ENCODE assay signal across 18 mouse cellular contexts in genomic region chr7:116137149-116137548, GRCm38 (mm10).
"Had no signal": no experiment of that assay in that cellular context is flagged by ENCODE, and none has a peak within 500 bp of the region (broad histone marks: within the 10 kb centered on the region; RNA-seq: fewer than 3 reads in every experiment).

No protein-coding gene starts in this region.

- H3K9ac ChIP-seq: liver, embryonic 14.5 days; lung, embryonic 14.5 days; midbrain, embryonic 13.5 days; midbrain, embryonic 15.5 days; neural tube, embryonic 13.5 days; neural tube, embryonic 15.5 days had no signal

- H3K27ac ChIP-seq: liver, embryonic 14.5 days; midbrain, embryonic 13.5 days; midbrain, embryonic 15.5 days; neural tube, embryonic 13.5 days; neural tube, embryonic 15.5 days had no signal

- ATAC-seq: midbrain, embryonic 13.5 days; midbrain, embryonic 15.5 days had no signal

- DNase-seq: lung, adult 18-20 months; lung, embryonic 14.5 days; lung, postnatal 4 days; retina, postnatal 1 day; right cerebral cortex, adult 18-20 months; right cerebral cortex, postnatal 25 days; right cerebral cortex, postnatal 4 days; spleen, adult 18-20 months; thymus, adult 18-20 months; thymus, postnatal 14 days; thymus, postnatal 36 days had no signal

- H3K4me1 ChIP-seq: midbrain, embryonic 15.5 days; neural tube, embryonic 15.5 days had no signal

- H3K36me3 ChIP-seq: midbrain, embryonic 15.5 days; neural tube, embryonic 15.5 days had no signal

- H3K4me2 ChIP-seq: lung, embryonic 14.5 days; midbrain, embryonic 11.5 days; midbrain, embryonic 13.5 days; midbrain, embryonic 15.5 days; neural tube, embryonic 13.5 days; neural tube, embryonic 15.5 days had no signal

- H3K27me3 ChIP-seq: midbrain, embryonic 13.5 days; midbrain, embryonic 15.5 days; neural tube, embryonic 13.5 days; neural tube, embryonic 15.5 days had no signal

- H3K9me3 ChIP-seq: megakaryocyte, embryonic 14.5 days; midbrain, embryonic 13.5 days; midbrain, embryonic 15.5 days; neural tube, embryonic 13.5 days; neural tube, embryonic 15.5 days had no signal

- H3K4me3 ChIP-seq: megakaryocyte, embryonic 14.5 days; midbrain, embryonic 13.5 days; midbrain, embryonic 15.5 days; neural tube, embryonic 13.5 days; neural tube, embryonic 15.5 days had no signal
